Mouse (Mus musculus) midbrain, embryonic 16.5 days (tissue): ENCODE data around the gene Lrrc36. TPM values are rescaled to one million over a fixed set of nuclear protein-coding genes. Genes with fewer than 3 reads are reported as not detected.

ENCODE experiments used
- ATAC-seq: fragments of 200-750 bp; cut with Nextera tagmentation; 2 replicates; pipeline ENCODE4 v1.8.0; 2017; ENCODE audit warnings: moderate TSS enrichment
- H3K27ac ChIP-seq: fragments of 300-500 bp; sonication (generic); 2 replicates; pipeline ENCODE4 v1.5.1; 2014; ENCODE audit warnings: mild to moderate bottlenecking, low read length, mixed read lengths
- H3K27me3 ChIP-seq: fragments of 300-500 bp; sonication (generic); 2 replicates; pipeline ENCODE4 v1.6.1; 2014; ENCODE audit warnings: low read depth, low read length, mixed read lengths; ENCODE audit not compliant: control insufficient read depth, insufficient read depth
- H3K36me3 ChIP-seq: fragments of 300-500 bp; sonication (generic); 2 replicates; pipeline ENCODE4 v1.6.1; 2014; ENCODE audit warnings: mild to moderate bottlenecking, low read length, moderate library complexity, mixed read lengths; ENCODE audit not compliant: control insufficient read depth, insufficient read depth
- H3K4me1 ChIP-seq: fragments of 300-500 bp; sonication (generic); 2 replicates; pipeline ENCODE4 v1.6.1; 2014; ENCODE audit warnings: mild to moderate bottlenecking, low read length, mixed read lengths; ENCODE audit not compliant: control insufficient read depth, insufficient read depth
- H3K4me2 ChIP-seq: fragments of 300-500 bp; sonication (generic); 2 replicates; pipeline ENCODE4 v1.6.1; 2014; ENCODE audit warnings: mild to moderate bottlenecking, low read length, mixed read lengths
- H3K4me3 ChIP-seq: fragments of 300-500 bp; sonication (generic); 2 replicates; pipeline ENCODE4 v1.5.1; 2014; ENCODE audit warnings: low read depth, mild to moderate bottlenecking, low read length, moderate library complexity, mixed read lengths
- H3K9ac ChIP-seq: fragments of 300-500 bp; sonication (generic); 2 replicates; pipeline ENCODE4 v1.6.1; 2014; ENCODE audit warnings: low read depth, low read length, mixed read lengths
- H3K9me3 ChIP-seq: fragments of 300-500 bp; sonication (generic); replicated peaks from 2 replicates; pipeline ENCODE4 v1.6.1; 2014; ENCODE audit warnings: mild to moderate bottlenecking, low read length, mixed read lengths; ENCODE audit not compliant: control insufficient read depth, poor library complexity, severe bottlenecking
- WGBS: fragments of 180-500 bp; shearing (Covaris S2); extraction: QIAGEN DNeasy Blood & Tissue Kit; methylation state at CpG from one replicate; pipeline ENCODE4 v1.1.7; 2014; 5-methylcytosine and 5-hydroxymethylcytosine counted together
- polyA plus RNA-seq: library from polyadenylated mRNA; unstranded; fragments of >200 nt; fragmentation: Nextera tagmentation; extraction: Ambion mirVana; gene quantifications from 2 replicates; pipeline ENCODE4 v1.2.1, GENCODE M21; 2015

Lrrc36 gene
- polyA plus RNA-seq, 1 experiment from 2014 or later: 0.85 TPM

GRCm38 (mm10) chr8:105495350-105496302 is 82.3 kb downstream of the Lrrc36 start:
- WGBS: 15% methylated on average over 17 of the region's 17 CpGs

DNA sequence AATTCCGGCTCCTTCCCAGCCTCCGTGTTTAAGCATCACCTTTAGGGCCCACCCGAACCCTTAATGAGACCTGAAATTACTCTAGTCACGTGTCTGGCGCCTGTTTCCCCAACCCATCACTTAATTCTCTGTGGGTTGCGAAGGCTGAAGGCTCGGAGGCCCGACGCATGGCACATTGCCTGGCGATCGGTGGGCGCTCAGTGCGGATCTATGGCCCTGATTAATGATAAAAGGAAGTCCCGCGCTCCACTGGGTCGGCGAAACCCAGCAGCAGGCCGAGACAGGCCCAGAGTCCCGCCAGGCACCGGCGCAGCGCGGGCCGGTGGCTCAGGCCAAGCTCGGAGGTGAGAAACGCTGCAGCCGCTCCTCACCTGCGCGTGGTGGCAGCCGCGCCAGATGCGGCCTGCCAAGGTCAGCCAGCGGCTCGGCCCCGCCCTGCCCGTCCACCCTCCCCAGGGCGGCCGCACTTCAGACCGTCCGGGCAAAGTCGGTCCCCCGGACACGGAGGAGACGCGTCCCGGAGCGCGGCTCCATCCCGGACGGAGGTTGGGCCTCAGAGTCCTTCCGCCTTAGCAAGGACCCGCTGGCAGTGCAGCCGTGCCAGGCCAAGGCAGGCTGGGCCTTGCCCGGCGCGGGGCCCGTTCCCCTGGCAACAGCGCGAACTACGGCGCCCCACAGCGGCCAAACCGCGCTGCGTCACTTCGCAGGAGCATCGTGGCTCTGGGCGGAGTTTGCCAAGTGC is 83.2 kb downstream of the Lrrc36 start, which contains the start of gene Zdhhc1:
TSS of gene Zdhhc1 (minus strand) at position 464 of the 742 bp plus-strand sequence.
- Histone ChIP-seq H3K27ac (peak within 1 kb of the TSS; percentile 84), H3K9ac (peak within 1 kb of the TSS; percentile 89), H3K4me2 (peak within 1 kb of the TSS; percentile 85), H3K27me3 (no peaks in the 10 kb centered on the region), H3K36me3 (no peaks in the 10 kb centered on the region), H3K9me3 (no peaks in the 10 kb centered on the region), H3K4me1 (peaks cover 16% of the 10 kb centered on the region), H3K4me3 (peak within 1 kb of the TSS; percentile 71)
- peak; percentile 89 for ATAC-seq
- WGBS: under 1% methylated on average over 66 of the region's 68 CpGs

More at GRCm38 (mm10) chr8:105495350-105496302, 82.3 kb downstream of the Lrrc36 start:
- H3K4me2 ChIP-seq: peak overlapping the region; percentile 85
- H3K27ac ChIP-seq: peak overlapping the region; percentile 84
- peak; percentile 31 for ATAC-seq
- no peaks in the 10 kb centered on the region for H3K36me3 ChIP-seq
- H3K4me1 ChIP-seq: peaks cover 16% of the 10 kb centered on the region
- H3K4me3 ChIP-seq: peak overlapping the region; percentile 71
- no peaks in the 10 kb centered on the region for H3K9me3 ChIP-seq
- H3K9ac ChIP-seq: peak overlapping the region; percentile 89
- H3K27me3 ChIP-seq: no peaks in the 10 kb centered on the region

DNA sequence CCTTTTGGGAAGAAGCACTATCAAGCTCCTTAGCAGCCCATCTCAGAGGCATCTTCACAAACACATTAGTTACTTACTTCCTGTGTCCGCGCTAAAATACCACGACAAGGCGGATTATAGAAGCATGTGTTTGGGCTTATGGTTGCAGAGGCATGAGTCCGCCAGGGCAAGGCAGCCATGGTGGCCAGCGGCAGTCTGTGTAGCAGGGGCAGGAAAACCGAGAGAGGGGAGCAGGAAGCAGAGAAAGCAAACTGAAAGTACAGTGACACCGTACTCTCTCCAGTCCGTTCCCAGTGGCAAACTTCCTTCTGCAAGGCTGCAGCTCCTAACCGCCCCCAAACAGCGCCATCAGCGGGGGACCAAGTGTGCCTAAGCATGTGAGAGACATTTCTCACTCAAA is 86.4 kb downstream of the Lrrc36 start:
- WGBS: 79% methylated on average over 12 of the region's 12 CpGs
- H3K27me3 ChIP-seq: no peaks in the 10 kb centered on the region
- ATAC-seq: no peak
- no peak overlapping the region for H3K4me2 ChIP-seq
- no peaks in the 10 kb centered on the region for H3K9me3 ChIP-seq
- H3K9ac ChIP-seq: no peak overlapping the region
- H3K4me1 ChIP-seq: peaks cover 14% of the 10 kb centered on the region
- no peak overlapping the region for H3K27ac ChIP-seq
- no peak overlapping the region for H3K4me3 ChIP-seq
- no peaks in the 10 kb centered on the region for H3K36me3 ChIP-seq

- WGBS: 86% methylated on average over 3 of the region's 3 CpGs
- H3K4me1 ChIP-seq: no peaks in the 10 kb centered on the region
- ATAC-seq: no peak
- H3K9me3 ChIP-seq: no peaks in the 10 kb centered on the region
- no peak overlapping the region for H3K4me3 ChIP-seq
- no peaks in the 10 kb centered on the region for H3K27me3 ChIP-seq
- no peak overlapping the region for H3K4me2 ChIP-seq
- no peak overlapping the region for H3K27ac ChIP-seq
- H3K36me3 ChIP-seq: no peaks in the 10 kb centered on the region
- no peak overlapping the region for H3K9ac ChIP-seq
These were observed 91.2 kb downstream of the Lrrc36 start for GRCm38 (mm10) chr8:105504617-105505016.

GRCm38 (mm10) chr8:105506977-105507376 is 93.6 kb downstream of the Lrrc36 start:
- Histone ChIP-seq H3K9ac (no peak overlapping the region), H3K4me2 (no peak overlapping the region), H3K27ac (no peak overlapping the region), H3K9me3 (no peaks in the 10 kb centered on the region), H3K36me3 (no peaks in the 10 kb centered on the region), H3K4me1 (no peaks in the 10 kb centered on the region), H3K4me3 (no peak overlapping the region), H3K27me3 (no peaks in the 10 kb centered on the region)
- 81% methylated on average over 6 of the region's 6 CpGs for WGBS
- no peak for ATAC-seq

- no peaks in the 10 kb centered on the region for H3K36me3 ChIP-seq
These were observed 95.4 kb downstream of the Lrrc36 start for GRCm38 (mm10) chr8:105508758-105509157.

DNA sequence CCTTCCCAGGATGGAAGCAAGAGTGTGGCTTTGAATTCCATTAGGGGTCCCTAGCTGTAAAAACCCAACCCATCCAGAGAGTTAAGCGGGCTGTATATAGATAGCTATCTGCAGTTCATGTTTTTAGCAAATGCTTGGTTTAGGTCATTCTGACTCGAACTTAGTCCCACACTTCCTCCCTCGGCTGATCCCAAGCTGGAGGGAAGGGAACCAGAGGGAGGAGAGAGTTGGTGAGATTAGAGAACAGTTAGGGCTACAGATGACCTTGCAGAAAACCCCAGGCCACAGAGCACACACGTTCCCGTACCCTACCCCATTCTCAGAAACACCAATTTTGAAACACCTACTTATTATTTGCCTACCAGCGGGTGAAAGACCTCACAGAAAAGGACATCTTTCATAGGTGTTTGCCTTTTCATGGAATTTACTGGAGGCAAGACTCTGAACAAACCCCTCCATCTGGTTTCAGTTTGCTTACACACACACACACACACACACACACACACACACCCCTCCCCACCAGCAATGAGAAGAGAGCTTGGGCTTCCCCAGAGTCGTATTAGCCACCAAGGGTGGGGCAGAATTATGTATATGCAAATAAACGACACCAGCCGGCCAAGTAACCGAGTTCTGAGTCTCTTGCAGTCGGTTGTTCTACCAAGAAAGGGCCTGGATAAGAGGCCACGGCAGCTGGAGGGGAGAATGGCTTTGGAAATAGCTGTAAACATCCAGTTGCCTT is 96.8 kb downstream of the Lrrc36 start:
- 58% methylated on average over 12 of the region's 12 CpGs for WGBS
- Histone ChIP-seq H3K9ac (no peak overlapping the region), H3K36me3 (no peaks in the 10 kb centered on the region), H3K27me3 (no peaks in the 10 kb centered on the region), H3K9me3 (no peaks in the 10 kb centered on the region), H3K4me3 (no peak overlapping the region), H3K4me1 (no peaks in the 10 kb centered on the region), H3K27ac (no peak overlapping the region), H3K4me2 (no peak overlapping the region)
- ATAC-seq: no peak

More at GRCm38 (mm10) chr8:105508758-105509157, 95.4 kb downstream of the Lrrc36 start:
- ATAC-seq: no peak
- no peak overlapping the region for H3K4me3 ChIP-seq
- H3K4me2 ChIP-seq: no peak overlapping the region
- H3K27ac ChIP-seq: no peak overlapping the region
- no peaks in the 10 kb centered on the region for H3K9me3 ChIP-seq
- 29% methylated on average over 2 of the region's 2 CpGs for WGBS
- H3K9ac ChIP-seq: no peak overlapping the region
- no peaks in the 10 kb centered on the region for H3K4me1 ChIP-seq
- no peaks in the 10 kb centered on the region for H3K27me3 ChIP-seq
